Mouse (Mus musculus) embryonic facial prominence, embryonic 15.5 days (tissue): ENCODE results near the gene Krtap24-1. TPM values are rescaled to one million over a fixed set of nuclear protein-coding genes. Genes with fewer than 3 reads are reported as not detected.
A peak's percentile ranks its signal among the peaks of the same experiment; 100 is the strongest.

Source experiments
- ATAC-seq: fragments of 200-750 bp; cut with Nextera tagmentation; 2 replicates; pipeline ENCODE4 v1.8.0; 2017; ENCODE audit warnings: low read depth, moderate TSS enrichment; ENCODE audit not compliant: insufficient number of reproducible peaks, low FRiP score, low TSS enrichment
- H3K27ac ChIP-seq: fragments of 300-500 bp; sonication (generic); replicated peaks from 2 replicates; pipeline ENCODE4 v1.5.1; 2015; ENCODE audit warnings: mild to moderate bottlenecking, inconsistent platforms
- H3K27me3 ChIP-seq: fragments of 300-500 bp; sonication (generic); 2 replicates; pipeline ENCODE4 v1.6.1; 2015; ENCODE audit warnings: inconsistent platforms
- H3K36me3 ChIP-seq: fragments of 300-500 bp; sonication (generic); 2 replicates; pipeline ENCODE4 v1.6.1; 2015; ENCODE audit warnings: mild to moderate bottlenecking, inconsistent platforms
- H3K4me1 ChIP-seq: fragments of 300-500 bp; sonication (generic); 2 replicates; pipeline ENCODE4 v1.6.1; 2015; ENCODE audit warnings: inconsistent platforms
- H3K4me2 ChIP-seq: fragments of 300-500 bp; sonication (generic); replicated peaks from 2 replicates; pipeline ENCODE4 v1.6.1; 2015; ENCODE audit warnings: mild to moderate bottlenecking, inconsistent platforms
- H3K4me3 ChIP-seq: fragments of 300-500 bp; sonication (generic); replicated peaks from 2 replicates; pipeline ENCODE4 v1.5.1; 2015; ENCODE audit warnings: mild to moderate bottlenecking, inconsistent platforms
- H3K9ac ChIP-seq: fragments of 300-500 bp; sonication (generic); 2 replicates; pipeline ENCODE4 v1.6.1; 2015; ENCODE audit warnings: inconsistent platforms
- H3K9me3 ChIP-seq: fragments of 300-500 bp; sonication (generic); replicated peaks from 2 replicates; pipeline ENCODE4 v1.6.1; 2016; ENCODE audit warnings: inconsistent platforms
- WGBS: fragments of 180-500 bp; shearing (Covaris S2); methylation state at CpG from one replicate; pipeline ENCODE4 v1.1.7; 2015; 5-methylcytosine and 5-hydroxymethylcytosine counted together
- polyA plus RNA-seq: library from polyadenylated mRNA; unstranded; fragments of >200 nt; fragmentation: Nextera tagmentation; extraction: Ambion mirVana; gene quantifications from 2 replicates; pipeline ENCODE4 v1.2.1, GENCODE M21; 2015

Krtap24-1 gene
- polyA plus RNA-seq, 1 experiment from 2014 or later = 1.5 TPM

- Histone ChIP-seq H3K9me3 (no peaks in the 10 kb centered on the region), H3K36me3 (no peaks in the 10 kb centered on the region), H3K4me1 (0 out of 2 replicates have a peak, but pooled peaks cover 5% of the 10 kb centered on the region), H3K27me3 (no peaks in the 10 kb centered on the region), H3K9ac (no peak overlapping the region), H3K27ac (no peak overlapping the region), H3K4me2 (no peak overlapping the region), H3K4me3 (no peak overlapping the region)
- ATAC-seq = no peak
- WGBS = 42% methylated on average over 1 of the region's 1 CpGs
These were observed 9.6 kb downstream of the Krtap24-1 start for GRCm38 (mm10) chr16:88602464-88602863.

- Histone ChIP-seq H3K36me3 (no peaks in the 10 kb centered on the region), H3K4me3 (no peak overlapping the region), H3K9ac (no peak overlapping the region), H3K27ac (no peak overlapping the region), H3K4me2 (no peak overlapping the region), H3K27me3 (no peaks in the 10 kb centered on the region), H3K4me1 (0 out of 2 replicates have a peak, but pooled peaks cover 5% of the 10 kb centered on the region), H3K9me3 (no peaks in the 10 kb centered on the region)
- ATAC-seq = no peak
- WGBS = 59% methylated on average over 8 of the region's 8 CpGs
These were observed 11.8 kb downstream of the Krtap24-1 start for GRCm38 (mm10) chr16:88600303-88600702.

GRCm38 (mm10) chr16:88599504-88600237 is 12.4 kb downstream of the Krtap24-1 start:
- 25% methylated on average over 16 of the region's 16 CpGs for WGBS
- H3K9ac ChIP-seq = no peak overlapping the region
- H3K27ac ChIP-seq = no peak overlapping the region
- no peak for ATAC-seq
- H3K36me3 ChIP-seq = no peaks in the 10 kb centered on the region
- H3K27me3 ChIP-seq = no peaks in the 10 kb centered on the region
- no peaks in the 10 kb centered on the region for H3K9me3 ChIP-seq
- H3K4me2 ChIP-seq = peak overlapping the region; percentile 6
- H3K4me1 ChIP-seq = 0 out of 2 replicates have a peak, but pooled peaks cover 5% of the 10 kb centered on the region
- H3K4me3 ChIP-seq = no peak overlapping the region

DNA sequence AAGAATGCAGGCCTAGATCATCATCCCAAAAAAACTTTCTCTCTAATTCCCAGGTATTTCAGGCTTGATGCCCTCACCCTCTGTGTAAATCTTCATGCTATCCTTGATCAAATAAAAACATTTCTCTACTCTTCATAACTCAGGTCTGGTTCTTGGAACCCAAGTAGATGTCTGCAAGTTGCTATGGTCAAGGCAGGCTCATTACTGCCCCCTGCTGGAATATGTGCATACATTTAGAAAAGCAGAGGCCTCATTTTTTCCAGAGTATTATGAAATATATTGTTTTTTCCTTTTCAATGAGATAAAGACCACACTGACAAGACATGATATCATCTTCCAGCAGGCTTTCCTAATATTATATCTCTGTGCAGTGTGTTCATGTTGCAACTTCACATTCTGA is 19.3 kb downstream of the Krtap24-1 start:
- H3K36me3 ChIP-seq = no peaks in the 10 kb centered on the region
- H3K4me2 ChIP-seq = no peak overlapping the region
- H3K4me1 ChIP-seq = no peaks in the 10 kb centered on the region
- no peak overlapping the region for H3K9ac ChIP-seq
- H3K9me3 ChIP-seq = no peaks in the 10 kb centered on the region
- ATAC-seq = no peak
- no peaks in the 10 kb centered on the region for H3K27me3 ChIP-seq
- no peak overlapping the region for H3K27ac ChIP-seq
- no peak overlapping the region for H3K4me3 ChIP-seq

GRCm38 (mm10) chr16:88583338-88583737 is 28.7 kb downstream of the Krtap24-1 start:
- 85% methylated on average over 9 of the region's 9 CpGs for WGBS

GRCm38 (mm10) chr16:88575885-88576679 is 36.0 kb downstream of the Krtap24-1 start:
- no peaks in the 10 kb centered on the region for H3K27me3 ChIP-seq
- 66% methylated on average over 4 of the region's 4 CpGs for WGBS
- ATAC-seq = no peak
- H3K4me2 ChIP-seq = no peak overlapping the region
- no peaks in the 10 kb centered on the region for H3K9me3 ChIP-seq
- H3K27ac ChIP-seq = no peak overlapping the region
- H3K4me1 ChIP-seq = no peaks in the 10 kb centered on the region
- no peak overlapping the region for H3K9ac ChIP-seq
- no peak overlapping the region for H3K4me3 ChIP-seq
- H3K36me3 ChIP-seq = no peaks in the 10 kb centered on the region

More at GRCm38 (mm10) chr16:88583338-88583737, 28.7 kb downstream of the Krtap24-1 start:
- no peaks in the 10 kb centered on the region for H3K27me3 ChIP-seq
- no peaks in the 10 kb centered on the region for H3K36me3 ChIP-seq
- ATAC-seq = no peak
- no peaks in the 10 kb centered on the region for H3K4me1 ChIP-seq
- H3K4me2 ChIP-seq = no peak overlapping the region
- no peaks in the 10 kb centered on the region for H3K9me3 ChIP-seq
- H3K4me3 ChIP-seq = no peak overlapping the region
- H3K27ac ChIP-seq = no peak overlapping the region
- H3K9ac ChIP-seq = no peak overlapping the region

DNA sequence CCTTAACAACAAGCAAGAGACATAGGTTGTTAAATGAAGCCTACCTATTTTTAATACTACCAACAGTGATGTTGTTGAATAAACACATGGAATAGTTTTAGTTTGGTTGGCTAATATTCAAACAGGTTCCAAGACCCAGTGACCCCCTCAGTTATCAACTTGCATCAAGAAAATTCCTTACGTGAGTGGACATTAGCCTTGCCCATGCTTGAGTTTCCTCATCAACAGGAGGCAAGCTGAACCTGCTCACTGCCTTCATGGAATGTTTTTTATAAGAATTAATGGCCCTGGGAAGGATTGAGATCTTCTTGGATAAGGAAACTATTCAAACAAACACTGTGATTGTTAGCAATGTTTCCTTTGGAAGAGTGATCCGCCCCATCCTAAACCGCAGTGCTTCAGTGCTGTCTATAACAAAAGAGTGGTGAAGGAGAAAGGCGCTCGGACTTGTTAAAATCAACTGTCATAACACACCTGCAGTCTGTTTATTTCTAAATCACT is 39.1 kb downstream of the Krtap24-1 start:
- Histone ChIP-seq H3K4me1 (no peaks in the 10 kb centered on the region), H3K36me3 (no peaks in the 10 kb centered on the region), H3K9me3 (no peaks in the 10 kb centered on the region), H3K9ac (no peak overlapping the region), H3K27ac (no peak overlapping the region), H3K4me3 (no peak overlapping the region), H3K27me3 (no peaks in the 10 kb centered on the region), H3K4me2 (no peak overlapping the region)
- ATAC-seq = no peak
- WGBS = 64% methylated on average over 5 of the region's 5 CpGs

DNA sequence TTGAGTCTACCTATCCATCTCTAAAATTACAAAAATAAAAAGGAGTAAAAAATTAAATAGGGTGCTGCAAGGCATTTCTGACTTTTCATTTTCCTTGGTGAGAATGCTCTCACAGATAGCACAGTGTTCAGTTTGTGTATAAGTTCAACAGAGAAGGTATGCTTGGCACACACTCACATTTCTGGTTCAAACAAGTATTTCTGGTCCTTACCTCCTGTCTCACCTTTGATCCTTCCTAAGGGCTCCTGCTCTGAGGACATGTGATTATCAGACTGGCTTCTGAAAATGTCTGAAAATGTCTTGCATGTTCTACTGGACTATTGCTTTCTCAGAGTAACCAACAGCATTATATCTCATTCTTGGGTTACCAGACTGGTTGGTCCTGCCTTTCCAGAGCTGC is 41.9 kb downstream of the Krtap24-1 start:
- no peak overlapping the region for H3K27ac ChIP-seq
- H3K4me1 ChIP-seq = no peaks in the 10 kb centered on the region
- no peak overlapping the region for H3K4me2 ChIP-seq

DNA sequence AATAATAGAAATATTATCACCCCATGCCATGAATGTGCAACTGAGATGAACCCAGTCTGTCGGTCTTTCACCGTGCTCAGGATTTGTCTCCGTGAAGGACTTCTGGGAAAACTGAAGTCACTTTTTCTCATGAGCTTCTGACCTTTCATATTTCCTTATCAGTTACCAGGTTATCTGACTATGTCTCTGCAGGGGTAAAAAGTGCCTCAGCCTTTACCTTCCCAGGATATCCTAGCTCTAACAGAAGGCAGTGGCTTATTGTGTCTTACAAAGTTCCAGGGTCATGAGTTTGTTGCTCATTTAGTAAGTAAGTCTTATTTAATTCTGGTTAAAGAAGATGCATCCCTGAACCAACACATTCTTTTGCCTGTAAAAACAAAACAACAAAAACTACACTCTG is 42.3 kb downstream of the Krtap24-1 start:
- Histone ChIP-seq H3K9me3 (no peaks in the 10 kb centered on the region), H3K27ac (no peak overlapping the region), H3K9ac (no peak overlapping the region), H3K4me2 (no peak overlapping the region), H3K36me3 (no peaks in the 10 kb centered on the region), H3K27me3 (no peaks in the 10 kb centered on the region), H3K4me3 (no peak overlapping the region), H3K4me1 (no peaks in the 10 kb centered on the region)
- no peak for ATAC-seq
- 86% methylated on average over 3 of the region's 3 CpGs for WGBS

More for the DNA sequence above, 41.9 kb downstream of the Krtap24-1 start:
- Histone ChIP-seq H3K4me3 (no peak overlapping the region), H3K27me3 (no peaks in the 10 kb centered on the region), H3K36me3 (no peaks in the 10 kb centered on the region), H3K9ac (no peak overlapping the region), H3K9me3 (no peaks in the 10 kb centered on the region)
- no peak for ATAC-seq

- WGBS = 73% methylated on average over 1 of the region's 1 CpGs
- Histone ChIP-seq H3K27ac (no peak overlapping the region), H3K9ac (no peak overlapping the region), H3K36me3 (no peaks in the 10 kb centered on the region), H3K27me3 (no peaks in the 10 kb centered on the region), H3K9me3 (no peaks in the 10 kb centered on the region), H3K4me1 (no peaks in the 10 kb centered on the region), H3K4me3 (no peak overlapping the region), H3K4me2 (no peak overlapping the region)
- no peak for ATAC-seq
These were observed 43.0 kb downstream of the Krtap24-1 start for GRCm38 (mm10) chr16:88569096-88569495.

GRCm38 (mm10) chr16:88563045-88563913 is 48.8 kb downstream of the Krtap24-1 start, which contains the start of gene Cldn8:
TSS of gene Cldn8 (minus strand) at chr16:88563183.
- H3K4me1 ChIP-seq = no peaks in the 10 kb centered on the region
- H3K36me3 ChIP-seq = no peaks in the 10 kb centered on the region
- WGBS = 43% methylated on average over 6 of the region's 6 CpGs
- H3K4me2 ChIP-seq = peak within 1 kb of the TSS; percentile 32
- ATAC-seq = peak; percentile 77
- H3K27me3 ChIP-seq = no peaks in the 10 kb centered on the region
- peak within 1 kb of the TSS; percentile 60; the same call in 1 of the 2 replicates for H3K27ac ChIP-seq
- no peaks in the 10 kb centered on the region for H3K9me3 ChIP-seq
- H3K9ac ChIP-seq = no peak within 1 kb of the TSS
- peak within 1 kb of the TSS; percentile 35 for H3K4me3 ChIP-seq
